Mouse (Mus musculus) intestine, embryonic 16.5 days (tissue): ENCODE results near the gene Trio. TPM values are rescaled to one million over a fixed set of nuclear protein-coding genes. Genes with fewer than 3 reads are reported as not detected.

Experiments
- ATAC-seq: fragments of 200-750 bp; cut with Nextera tagmentation; 2 replicates; pipeline ENCODE4 v1.8.0; 2017; ENCODE audit warnings: moderate TSS enrichment, moderate library complexity
- H3K27ac ChIP-seq: fragments of 300-500 bp; sonication (generic); 2 replicates; pipeline ENCODE4 v1.5.1; 2014; ENCODE audit warnings: mild to moderate bottlenecking, low read length
- H3K27me3 ChIP-seq: fragments of 300-500 bp; sonication (generic); replicated peaks from 2 replicates; pipeline ENCODE4 v1.6.1; 2014; ENCODE audit warnings: low read length, control low read depth, mixed read lengths; ENCODE audit not compliant: control insufficient read depth, insufficient read depth
- H3K36me3 ChIP-seq: fragments of 300-500 bp; sonication (generic); 2 replicates; pipeline ENCODE4 v1.6.1; 2014; ENCODE audit warnings: low read length, control low read depth; ENCODE audit not compliant: control insufficient read depth, insufficient read depth
- H3K4me1 ChIP-seq: fragments of 300-500 bp; sonication (generic); 2 replicates; pipeline ENCODE4 v1.6.1; 2014; ENCODE audit warnings: low read length, control low read depth, mixed read lengths; ENCODE audit not compliant: control insufficient read depth, insufficient read depth
- H3K4me2 ChIP-seq: fragments of 300-500 bp; sonication (generic); 2 replicates; pipeline ENCODE4 v1.6.1; 2014; ENCODE audit warnings: low read depth, low read length, control low read depth
- H3K4me3 ChIP-seq: fragments of 300-500 bp; sonication (generic); 2 replicates; pipeline ENCODE4 v1.5.1; 2014; ENCODE audit warnings: mild to moderate bottlenecking, low read length
- H3K9ac ChIP-seq: fragments of 300-500 bp; sonication (generic); 2 replicates; pipeline ENCODE4 v1.6.1; 2014; ENCODE audit warnings: low read depth, low read length
- H3K9me3 ChIP-seq: fragments of 300-500 bp; sonication (generic); 2 replicates; pipeline ENCODE4 v1.6.1; 2016; ENCODE audit warnings: low read length, control low read depth; ENCODE audit not compliant: control insufficient read depth
- WGBS: fragments of 180-500 bp; shearing (Covaris S2); extraction: QIAGEN DNeasy Blood & Tissue Kit; methylation state at CpG from one replicate; pipeline ENCODE4 v1.1.7; 2014; 5-methylcytosine and 5-hydroxymethylcytosine counted together
- polyA plus RNA-seq: library from polyadenylated mRNA; unstranded; fragments of >200 nt; fragmentation: Nextera tagmentation; extraction: Ambion mirVana; gene quantifications from 2 replicates; pipeline ENCODE4 v1.2.1, GENCODE M21; 2015

Gene Trio
- polyA plus RNA-seq, 1 experiment from 2014 or later = 13.4 TPM

- Histone ChIP-seq H3K9ac (no peak overlapping the region), H3K4me3 (no peak overlapping the region), H3K4me2 (no peak overlapping the region), H3K4me1 (no peaks in the 10 kb centered on the region), H3K9me3 (no peaks in the 10 kb centered on the region), H3K27me3 (no peaks in the 10 kb centered on the region), H3K36me3 (0 out of 2 replicates have a peak, but pooled peaks cover 2% of the 10 kb centered on the region), H3K27ac (no peak overlapping the region)
- ATAC-seq = no peak
- 65% methylated on average over 3 of the region's 3 CpGs for WGBS
These were observed 112.6 kb downstream of the Trio start for GRCm38 (mm10) chr15:27913013-27913412.

- 86% methylated on average over 9 of the region's 9 CpGs for WGBS
- Histone ChIP-seq H3K9ac (no peak overlapping the region), H3K36me3 (0 out of 2 replicates have a peak, but pooled peaks cover 2% of the 10 kb centered on the region), H3K27ac (no peak overlapping the region), H3K4me1 (no peaks in the 10 kb centered on the region; the same call in 1 of the 2 replicates), H3K4me3 (no peak overlapping the region), H3K9me3 (no peaks in the 10 kb centered on the region), H3K27me3 (no peaks in the 10 kb centered on the region), H3K4me2 (no peak overlapping the region)
- no peak for ATAC-seq
These were observed 114.5 kb downstream of the Trio start for GRCm38 (mm10) chr15:27911196-27911595.

GRCm38 (mm10) chr15:27910179-27910578, 115.5 kb downstream of the Trio start:
- Histone ChIP-seq H3K9ac (no peak overlapping the region), H3K9me3 (no peaks in the 10 kb centered on the region), H3K4me1 (no peaks in the 10 kb centered on the region; the same call in 1 of the 2 replicates), H3K36me3 (0 out of 2 replicates have a peak, but pooled peaks cover 2% of the 10 kb centered on the region), H3K27me3 (no peaks in the 10 kb centered on the region), H3K27ac (no peak overlapping the region), H3K4me2 (no peak overlapping the region), H3K4me3 (no peak overlapping the region)
- 68% methylated on average over 7 of the region's 7 CpGs for WGBS
- peak; percentile 49 for ATAC-seq

GRCm38 (mm10) chr15:27907649-27908048, 118.0 kb downstream of the Trio start:
- no peak overlapping the region for H3K4me3 ChIP-seq
- 56% methylated on average over 5 of the region's 5 CpGs for WGBS
- ATAC-seq = no peak

GRCm38 (mm10) chr15:27906409-27906808, 119.2 kb downstream of the Trio start:
- no peak overlapping the region for H3K4me2 ChIP-seq
- H3K27ac ChIP-seq = no peak overlapping the region
- no peak overlapping the region for H3K9ac ChIP-seq
- H3K36me3 ChIP-seq = no peaks in the 10 kb centered on the region
- no peak for ATAC-seq
- WGBS = 60% methylated on average over 4 of the region's 4 CpGs
- H3K4me1 ChIP-seq = no peaks in the 10 kb centered on the region; the same call in 1 of the 2 replicates
- H3K4me3 ChIP-seq = no peak overlapping the region
- H3K27me3 ChIP-seq = no peaks in the 10 kb centered on the region
- H3K9me3 ChIP-seq = no peaks in the 10 kb centered on the region

More at GRCm38 (mm10) chr15:27907649-27908048, 118.0 kb downstream of the Trio start:
- H3K27ac ChIP-seq = no peak overlapping the region
- H3K4me1 ChIP-seq = no peaks in the 10 kb centered on the region; the same call in 1 of the 2 replicates
- H3K4me2 ChIP-seq = no peak overlapping the region
- H3K27me3 ChIP-seq = no peaks in the 10 kb centered on the region
- H3K9me3 ChIP-seq = no peaks in the 10 kb centered on the region
- no peak overlapping the region for H3K9ac ChIP-seq
- H3K36me3 ChIP-seq = 0 out of 2 replicates have a peak, but pooled peaks cover 2% of the 10 kb centered on the region

GRCm38 (mm10) chr15:27905341-27905740, 120.3 kb downstream of the Trio start:
- no peaks in the 10 kb centered on the region for H3K27me3 ChIP-seq

GRCm38 (mm10) chr15:27904346-27905005, 121.2 kb downstream of the Trio start:
- no peak overlapping the region for H3K9ac ChIP-seq
- H3K27me3 ChIP-seq = no peaks in the 10 kb centered on the region
- ATAC-seq = no peak
- H3K4me2 ChIP-seq = no peak overlapping the region
- no peaks in the 10 kb centered on the region; the same call in 1 of the 2 replicates for H3K4me1 ChIP-seq
- no peak overlapping the region for H3K27ac ChIP-seq
- no peaks in the 10 kb centered on the region for H3K9me3 ChIP-seq
- H3K36me3 ChIP-seq = no peaks in the 10 kb centered on the region
- H3K4me3 ChIP-seq = no peak overlapping the region
- 76% methylated on average over 16 of the region's 16 CpGs for WGBS

More at GRCm38 (mm10) chr15:27905341-27905740, 120.3 kb downstream of the Trio start:
- 64% methylated on average over 6 of the region's 6 CpGs for WGBS
- Histone ChIP-seq H3K4me3 (no peak overlapping the region), H3K36me3 (no peaks in the 10 kb centered on the region), H3K4me2 (no peak overlapping the region), H3K9me3 (no peaks in the 10 kb centered on the region), H3K4me1 (no peaks in the 10 kb centered on the region; the same call in 1 of the 2 replicates), H3K9ac (no peak overlapping the region), H3K27ac (no peak overlapping the region)
- no peak for ATAC-seq

- Histone ChIP-seq H3K4me1 (no peaks in the 10 kb centered on the region), H3K27ac (no peak overlapping the region), H3K27me3 (no peaks in the 10 kb centered on the region), H3K36me3 (0 out of 2 replicates have a peak, but pooled peaks cover 2% of the 10 kb centered on the region), H3K9me3 (no peaks in the 10 kb centered on the region), H3K4me3 (no peak overlapping the region), H3K4me2 (no peak overlapping the region), H3K9ac (no peak overlapping the region)
- 89% methylated on average over 15 of the region's 15 CpGs for WGBS
- ATAC-seq = no peak
These were observed 124.4 kb downstream of the Trio start for GRCm38 (mm10) chr15:27901200-27901599.

- no peak overlapping the region for H3K4me3 ChIP-seq
- H3K27ac ChIP-seq = no peak overlapping the region
- no peaks in the 10 kb centered on the region for H3K4me1 ChIP-seq
- no peaks in the 10 kb centered on the region for H3K9me3 ChIP-seq
- H3K9ac ChIP-seq = no peak overlapping the region
- WGBS = 67% methylated on average over 6 of the region's 6 CpGs
- no peaks in the 10 kb centered on the region for H3K27me3 ChIP-seq
- H3K36me3 ChIP-seq = 0 out of 2 replicates have a peak, but pooled peaks cover 2% of the 10 kb centered on the region
- 0 out of 2 replicates have a peak, but pooled peaks have one; percentile 42 for ATAC-seq
- H3K4me2 ChIP-seq = no peak overlapping the region
These were observed 126.7 kb downstream of the Trio start for GRCm38 (mm10) chr15:27898795-27899406.
